Mouse (Mus musculus) effector memory CD4-positive, alpha-beta T cell, adult 5 months (primary cell): Measurements from ENCODE around the gene Ckap4. TPM values are rescaled to one million over a fixed set of nuclear protein-coding genes. Genes with fewer than 3 reads are reported as not detected.

ENCODE experiments used
- polyA plus RNA-seq: library from polyadenylated mRNA; unstranded; fragments of 100-300 nt; shearing (Covaris generic); gene quantifications from one replicate; pipeline ENCODE4 v1.2.1, GENCODE M21; 2017

Ckap4 gene
- polyA plus RNA-seq, result 0.60 TPM

DNA sequence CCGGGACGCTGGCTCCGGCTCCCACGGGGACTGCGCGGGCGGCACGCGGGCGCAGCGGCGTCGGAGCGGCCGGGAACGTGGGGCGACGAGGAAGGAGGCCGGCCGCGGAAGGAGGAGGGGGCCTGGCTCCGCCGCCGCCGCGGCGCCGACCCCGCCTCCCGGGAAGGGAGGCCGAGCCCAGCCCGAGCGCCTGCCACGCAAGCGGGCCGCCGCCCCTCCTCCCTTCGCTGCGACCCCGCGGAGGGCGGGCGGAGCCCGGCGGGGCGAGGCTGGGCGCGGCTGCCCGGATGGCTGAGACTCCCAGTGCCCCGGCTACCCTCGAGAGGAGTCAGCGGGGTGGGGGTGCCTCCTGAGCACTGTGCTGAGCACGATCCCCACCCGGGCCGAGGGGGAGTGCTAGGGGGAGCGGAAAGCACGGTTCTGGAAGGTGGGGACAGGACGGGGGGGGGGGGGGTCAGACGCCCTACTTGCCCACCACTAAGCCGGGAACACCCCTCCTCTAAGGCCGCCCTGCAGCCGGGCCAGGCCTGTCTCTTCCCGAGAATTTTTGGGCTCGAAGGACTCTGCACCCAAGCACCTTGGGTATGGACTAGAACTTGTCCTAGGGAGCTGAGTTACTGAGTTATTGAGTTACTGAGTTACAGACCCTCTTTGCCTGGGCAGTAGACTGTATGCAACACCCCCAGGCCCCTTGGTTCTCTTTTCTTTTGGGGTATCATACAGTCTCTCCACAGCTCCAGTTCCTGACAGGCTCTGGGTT lies at the start of gene Ckap4:
Ckap4 (minus strand) TSS at position 151 of the 760 bp plus-strand sequence.

DNA sequence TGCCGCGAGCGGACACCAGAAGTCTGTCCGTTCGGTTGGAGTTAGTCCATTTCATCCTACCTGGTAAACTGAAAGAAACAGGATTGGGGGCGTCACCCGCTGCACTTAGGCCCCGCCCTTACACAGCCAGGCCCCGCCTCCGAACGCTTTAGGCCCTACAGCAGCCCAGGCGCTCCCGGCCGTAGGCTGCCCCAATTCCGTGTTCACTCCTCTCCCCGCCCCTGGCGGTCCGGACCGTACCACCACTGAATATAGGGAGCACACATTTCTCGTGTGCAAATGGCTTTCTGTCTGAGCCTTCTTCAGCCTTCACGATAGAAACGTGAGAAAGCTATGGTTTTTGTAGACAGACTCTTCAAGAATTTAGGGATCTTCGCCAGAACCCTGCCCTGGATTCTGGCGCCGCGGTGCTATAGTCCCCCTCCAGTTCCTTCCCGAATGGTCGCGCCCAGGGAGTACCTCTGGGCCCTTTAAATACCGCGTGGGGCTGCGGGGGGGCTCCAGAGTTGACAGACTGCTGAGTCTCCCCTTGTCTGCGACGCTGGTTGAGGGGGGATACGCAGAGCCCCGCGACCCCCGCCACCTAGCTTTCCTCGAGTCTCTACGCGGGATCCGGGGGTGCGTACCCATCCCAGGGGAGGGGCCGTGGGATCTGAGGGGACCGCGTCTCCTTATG lies 42.7 kb upstream of the Ckap4 start, which contains the start of gene Tcp11l2:
Tcp11l2 (plus strand) TSS at position 232 of the 676 bp plus-strand sequence.

Other genes with a start within 250 kb of the Ckap4 start
- not detected for gene Nuak1, start 93.5 kb downstream of the Ckap4 start, polyA plus RNA-seq
- gene Tcp11l2, start 42.6 kb upstream of the Ckap4 start, polyA plus RNA-seq, result 481 TPM
- 32.7 TPM for gene Polr3b, start 88.2 kb upstream of the Ckap4 start, polyA plus RNA-seq
- not detected for gene Rfx4, start 222.0 kb upstream of the Ckap4 start, polyA plus RNA-seq